Mouse (Mus musculus) E14TG2a.4 (cell line): ENCODE data around the gene Farp1.

Experiments
- H3K27me3 ChIP-seq: 2 replicates; pipeline ENCODE4 v1.6.1; 2014; ENCODE audit warnings: low read length, control low read depth; ENCODE audit not compliant: insufficient read depth
- H3K36me3 ChIP-seq: 2 replicates; pipeline ENCODE4 v1.6.1; 2014; ENCODE audit warnings: low read length, control low read depth; ENCODE audit not compliant: insufficient read depth
- H3K4me1 ChIP-seq: replicated peaks from 2 replicates; pipeline ENCODE4 v1.6.1; 2014; ENCODE audit warnings: low read depth, low read length, control low read depth
- H3K4me3 ChIP-seq: replicated peaks from 2 replicates; pipeline ENCODE4 v1.5.1; 2014; ENCODE audit warnings: mild to moderate bottlenecking, low read length
- H3K9me3 ChIP-seq: 2 replicates; pipeline ENCODE4 v1.6.1; 2014; ENCODE audit warnings: low read length, control low read depth
- CTCF ChIP-seq: conservative IDR thresholded peaks from 2 replicates; pipeline ENCODE4 v1.5.1; 2014; ENCODE audit warnings: low read length
- NANOG ChIP-seq: IDR thresholded peaks from 2 replicates; pipeline ENCODE4 v1.6.1; 2014; ENCODE audit warnings: borderline replicate concordance, low read length, mixed read lengths
- POU5F1 ChIP-seq: IDR thresholded peaks from 2 replicates; pipeline ENCODE4 v1.6.1; 2014; ENCODE audit warnings: low read length, borderline replicate concordance

The Farp1 gene

DNA sequence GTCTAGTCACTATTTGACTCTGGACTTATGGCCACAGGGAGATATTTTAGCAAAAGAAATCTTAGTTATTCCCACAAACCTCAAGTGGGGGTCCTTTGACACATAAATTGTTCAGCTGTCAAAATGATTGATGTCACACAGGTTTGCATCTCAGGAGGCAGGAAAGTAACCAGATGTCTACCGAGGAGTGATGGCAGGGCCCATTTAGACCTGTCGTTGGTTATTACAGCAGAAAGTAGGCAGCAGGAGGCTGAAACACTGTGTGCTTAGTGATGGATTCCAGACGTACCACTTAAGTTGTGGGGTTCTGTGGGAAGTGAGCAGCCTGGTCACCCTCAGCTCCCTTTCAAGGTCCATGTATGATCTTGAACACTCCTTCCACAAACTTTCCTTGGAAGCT is 99.4 kb downstream of the Farp1 start:
- no peak overlapping the region for H3K4me3 ChIP-seq
- H3K36me3 ChIP-seq = no peaks in the 10 kb centered on the region
- TF ChIP-seq CTCF (no peak), POU5F1 (no peak), NANOG (no peak)
- H3K9me3 ChIP-seq = no peaks in the 10 kb centered on the region
- H3K4me1 ChIP-seq = no peaks in the 10 kb centered on the region
- H3K27me3 ChIP-seq = no peaks in the 10 kb centered on the region

- Histone ChIP-seq H3K4me1 (peaks cover 5% of the 10 kb centered on the region), H3K9me3 (no peaks in the 10 kb centered on the region), H3K36me3 (no peaks in the 10 kb centered on the region), H3K27me3 (no peaks in the 10 kb centered on the region; the same call in 1 of the 2 replicates), H3K4me3 (no peak overlapping the region)
- TF ChIP-seq NANOG = no peak
- no peak for TF ChIP-seq POU5F1
- TF ChIP-seq CTCF = no peak
Measured at GRCm38 (mm10) chr14:121143831-121144455, 108.9 kb downstream of the Farp1 start.

DNA sequence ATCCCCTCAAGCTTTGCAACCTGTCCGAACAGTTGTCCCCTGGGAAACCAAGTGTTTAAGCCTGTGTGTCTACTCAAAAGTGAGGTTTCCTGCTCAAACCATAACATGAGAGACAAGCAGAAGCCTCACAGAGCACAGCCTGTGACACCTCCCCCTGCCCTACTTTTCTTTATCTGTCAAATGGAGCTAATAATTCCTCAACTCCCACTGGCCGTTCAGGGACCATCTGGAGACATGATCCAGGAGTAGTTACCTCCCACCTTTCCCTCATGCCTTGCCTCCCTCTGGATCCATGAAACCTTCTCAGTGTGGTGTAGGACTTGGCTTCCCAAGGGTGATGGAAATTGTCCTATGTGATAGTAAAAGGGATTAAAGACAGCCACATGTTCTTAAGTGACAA is 109.5 kb downstream of the Farp1 start:
- H3K36me3 ChIP-seq = no peaks in the 10 kb centered on the region
- TF ChIP-seq NANOG = no peak
- no peak for TF ChIP-seq CTCF
- no peak for TF ChIP-seq POU5F1
- H3K4me1 ChIP-seq = peaks cover 5% of the 10 kb centered on the region
- H3K9me3 ChIP-seq = no peaks in the 10 kb centered on the region
- no peaks in the 10 kb centered on the region; the same call in 1 of the 2 replicates for H3K27me3 ChIP-seq
- H3K4me3 ChIP-seq = no peak overlapping the region

DNA sequence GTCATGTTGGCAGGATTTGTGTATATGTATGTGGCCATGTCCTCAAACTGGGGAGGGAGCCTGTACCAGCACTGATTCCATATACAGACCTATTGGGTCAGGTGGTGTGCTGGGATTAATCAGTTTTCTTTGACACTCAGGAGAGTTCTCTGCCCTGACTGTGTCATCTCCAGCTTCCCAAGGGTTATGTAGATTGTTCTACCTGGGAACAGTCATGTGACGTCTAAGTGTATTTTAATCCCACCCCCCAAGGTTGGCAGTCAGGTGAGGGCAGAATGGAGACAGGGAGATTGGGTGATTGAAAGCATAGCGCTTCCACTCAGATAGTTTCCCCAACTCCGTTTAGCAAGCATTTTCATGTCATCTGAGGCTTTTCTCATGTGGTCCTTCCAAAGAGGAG is 110.3 kb downstream of the Farp1 start:
- Histone ChIP-seq H3K36me3 (no peaks in the 10 kb centered on the region), H3K9me3 (no peaks in the 10 kb centered on the region), H3K27me3 (no peaks in the 10 kb centered on the region; the same call in 1 of the 2 replicates), H3K4me3 (no peak overlapping the region), H3K4me1 (peaks cover 5% of the 10 kb centered on the region)
- no peak for TF ChIP-seq CTCF

GRCm38 (mm10) chr14:121145698-121146097 is 110.7 kb downstream of the Farp1 start:
- H3K27me3 ChIP-seq = no peaks in the 10 kb centered on the region; the same call in 1 of the 2 replicates
- H3K36me3 ChIP-seq = no peaks in the 10 kb centered on the region
- H3K4me1 ChIP-seq = peaks cover 5% of the 10 kb centered on the region
- H3K4me3 ChIP-seq = no peak overlapping the region
- TF ChIP-seq POU5F1 (no peak), CTCF (no peak), NANOG (no peak)
- no peaks in the 10 kb centered on the region for H3K9me3 ChIP-seq

DNA sequence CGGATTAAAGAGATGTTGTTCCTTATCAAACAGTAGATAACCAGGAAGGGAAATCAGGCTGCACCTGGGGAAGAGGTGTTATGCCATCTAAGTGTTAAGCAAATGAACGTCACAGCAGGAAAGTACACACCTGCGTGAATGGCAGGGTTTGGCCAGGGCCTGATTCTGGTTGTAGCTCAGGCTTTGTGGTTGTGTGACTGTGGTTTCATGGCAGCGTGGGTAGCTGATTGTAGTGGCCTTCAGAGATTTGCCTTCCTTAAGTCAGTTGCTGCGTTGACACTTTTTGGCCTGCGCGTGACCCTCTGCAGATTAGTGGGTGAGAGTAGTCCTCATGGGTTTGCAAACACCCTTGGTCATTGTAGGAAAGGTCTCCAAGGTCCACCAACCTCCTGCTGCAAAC is 111.2 kb downstream of the Farp1 start:
- H3K36me3 ChIP-seq = no peaks in the 10 kb centered on the region
- no peak overlapping the region for H3K4me3 ChIP-seq
- H3K9me3 ChIP-seq = no peaks in the 10 kb centered on the region
- no peak for TF ChIP-seq NANOG
- no peak for TF ChIP-seq CTCF
- TF ChIP-seq POU5F1 = no peak
- H3K27me3 ChIP-seq = no peaks in the 10 kb centered on the region; the same call in 1 of the 2 replicates
- peaks cover 5% of the 10 kb centered on the region for H3K4me1 ChIP-seq

DNA sequence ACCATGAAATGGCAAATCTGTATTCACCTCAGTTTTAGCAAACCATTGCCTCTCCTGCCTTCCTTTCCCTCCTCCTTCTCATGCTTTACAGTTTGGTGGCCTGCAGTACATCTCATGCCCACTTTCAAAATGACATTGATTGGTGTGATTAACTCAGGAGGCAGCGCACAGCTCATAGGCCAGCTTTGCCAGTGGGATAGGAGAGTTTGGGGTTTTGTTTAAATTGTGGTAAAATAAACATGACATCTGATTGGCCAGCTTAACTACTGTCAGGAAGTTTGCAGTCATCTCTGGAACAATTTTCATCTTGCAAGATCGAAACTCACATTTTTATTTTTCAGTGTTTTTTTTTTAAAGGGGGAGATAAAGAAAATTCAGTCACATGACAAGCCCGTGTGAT is 112.0 kb downstream of the Farp1 start:
- H3K36me3 ChIP-seq = no peaks in the 10 kb centered on the region
- no peaks in the 10 kb centered on the region; the same call in 1 of the 2 replicates for H3K27me3 ChIP-seq
- H3K4me3 ChIP-seq = no peak overlapping the region

DNA sequence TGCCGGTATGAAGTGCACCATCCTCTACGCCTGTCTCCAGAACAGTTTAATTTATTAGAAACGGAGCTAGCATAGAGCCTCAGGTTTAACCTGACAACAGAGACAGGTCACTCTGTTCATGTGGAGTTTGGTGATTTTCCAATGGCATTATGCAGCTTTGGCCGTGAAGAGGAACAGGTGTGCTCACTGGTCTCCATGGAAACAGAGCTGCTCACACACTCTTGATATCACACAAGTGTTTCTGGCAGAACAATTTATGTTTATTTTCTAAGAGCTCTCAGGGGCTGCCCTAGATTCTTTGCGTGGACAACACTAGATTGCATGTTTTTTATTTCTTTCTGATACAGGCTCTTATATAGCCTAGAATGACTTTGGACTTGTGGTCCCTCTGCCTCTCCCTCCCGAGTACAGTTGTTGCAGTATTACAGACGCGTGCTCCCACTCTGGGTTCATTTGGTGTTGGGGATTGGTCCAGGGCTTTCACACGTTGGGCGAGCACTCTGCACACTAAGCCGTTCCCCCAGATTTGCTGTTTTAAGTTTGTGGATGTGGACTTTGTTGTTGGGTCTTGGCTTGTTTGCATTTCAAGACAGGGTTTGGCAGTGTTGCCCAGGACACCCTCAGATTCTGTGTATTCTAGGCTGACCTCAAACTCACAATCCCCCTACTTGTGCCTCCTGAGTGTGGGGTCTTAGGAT is 113.2 kb downstream of the Farp1 start:
- no peaks in the 10 kb centered on the region for H3K36me3 ChIP-seq
- H3K27me3 ChIP-seq = no peaks in the 10 kb centered on the region; the same call in 1 of the 2 replicates
- no peak overlapping the region for H3K4me3 ChIP-seq
- H3K4me1 ChIP-seq = peaks cover 5% of the 10 kb centered on the region
- TF ChIP-seq NANOG = no peak
- TF ChIP-seq POU5F1 = no peak
- no peak for TF ChIP-seq CTCF
- no peaks in the 10 kb centered on the region for H3K9me3 ChIP-seq

More for the DNA sequence above, 112.0 kb downstream of the Farp1 start:
- Histone ChIP-seq H3K4me1 (peaks cover 5% of the 10 kb centered on the region), H3K9me3 (no peaks in the 10 kb centered on the region)
- TF ChIP-seq NANOG (no peak), POU5F1 (no peak), CTCF (no peak)

GRCm38 (mm10) chr14:121149984-121150383 is 115.0 kb downstream of the Farp1 start:
- no peak overlapping the region for H3K4me3 ChIP-seq
- H3K27me3 ChIP-seq = no peaks in the 10 kb centered on the region; the same call in 1 of the 2 replicates
- H3K9me3 ChIP-seq = no peaks in the 10 kb centered on the region
- H3K4me1 ChIP-seq = peaks cover 7% of the 10 kb centered on the region
- TF ChIP-seq CTCF (no peak), NANOG (no peak), POU5F1 (no peak)
- H3K36me3 ChIP-seq = no peaks in the 10 kb centered on the region
